Mouse (Mus musculus) gastrocnemius, postnatal 14 days (tissue): ENCODE results near the gene Gdpd3. TPM values are rescaled to one million over a fixed set of nuclear protein-coding genes. Genes with fewer than 3 reads are reported as not detected.

Experiments
- DNase-seq: peaks from one replicate; pipeline ENCODE4 v3.0.0; 2021; ENCODE audit warnings: mixed read lengths
- intact Hi-C: fragments of 180-260 bp; cut with DNase I; formaldehyde crosslinking; loops from one replicate; pipeline ENCODE4 v1.15.1; 2025; ENCODE audit warnings: low total_unique reads
- total RNA-seq, 2 experiments: library from RNA; stranded (reverse); gene quantifications; 2 replicates each; pipeline ENCODE4 v1.2.3; 2021

Gene Gdpd3
- total RNA-seq, 2 experiments from 2014 or later = 0.92 to 1.8 TPM

- no peak for DNase-seq
- intact Hi-C loops = no loop called here
These were observed 15.7 kb downstream of the Gdpd3 start for GRCm38 (mm10) chr7:126781661-126782370.

- DNase-seq = no peak
- intact Hi-C loops = no loop called here
These were observed 16.6 kb downstream of the Gdpd3 start for GRCm38 (mm10) chr7:126782693-126783092.

- no peak for DNase-seq
- intact Hi-C loops = no loop called here
These were observed 18.3 kb downstream of the Gdpd3 start for GRCm38 (mm10) chr7:126784469-126784868.

GRCm38 (mm10) chr7:126785056-126785455 is 18.9 kb downstream of the Gdpd3 start:
- intact Hi-C loops = no loop called here
- DNase-seq = no peak

GRCm38 (mm10) chr7:126786142-126786541 is 20.0 kb downstream of the Gdpd3 start:
- DNase-seq = no peak
- intact Hi-C loops = no loop called here

GRCm38 (mm10) chr7:126789141-126789540 is 23.0 kb downstream of the Gdpd3 start:
- intact Hi-C loops = no loop called here
- DNase-seq = no peak

GRCm38 (mm10) chr7:126791851-126792720 is 26.0 kb downstream of the Gdpd3 start, which contains the start of gene Ppp4c:
Gene Ppp4c, minus strand, starts transcription at chr7:126792496.
- DNase-seq = peak; percentile 99
- intact Hi-C loops = no loop called here

- no peak for DNase-seq
- intact Hi-C loops = no loop called here
These were observed 26.7 kb downstream of the Gdpd3 start for GRCm38 (mm10) chr7:126792721-126793443.

- DNase-seq = no peak
- intact Hi-C loops = no loop called here
These were observed 27.5 kb downstream of the Gdpd3 start for GRCm38 (mm10) chr7:126793456-126794270.

- no peak for DNase-seq
- intact Hi-C loops = no loop called here
These were observed 28.1 kb downstream of the Gdpd3 start for GRCm38 (mm10) chr7:126794271-126794605.

GRCm38 (mm10) chr7:126795387-126796317 is 29.5 kb downstream of the Gdpd3 start:
- intact Hi-C loops = no loop called here
- DNase-seq = no peak

GRCm38 (mm10) chr7:126796350-126796932 is 30.3 kb downstream of the Gdpd3 start:
- intact Hi-C loops = no loop called here
- DNase-seq = no peak

GRCm38 (mm10) chr7:126797411-126798126 is 31.4 kb downstream of the Gdpd3 start, which contains the start of gene Fam57b:
Gene Fam57b, plus strand, starts transcription at chr7:126797668.
- intact Hi-C loops = no loop called here
- DNase-seq = no peak

- intact Hi-C loops = no loop called here
- no peak for DNase-seq
These were observed 32.3 kb downstream of the Gdpd3 start for GRCm38 (mm10) chr7:126798127-126799049.

- DNase-seq = peak; percentile 97
- intact Hi-C loops = no loop called here
These were observed 32.9 kb downstream of the Gdpd3 start for GRCm38 (mm10) chr7:126799050-126799467.
